Mouse (Mus musculus): ENCODE measurements around the gene March11.

DNA sequence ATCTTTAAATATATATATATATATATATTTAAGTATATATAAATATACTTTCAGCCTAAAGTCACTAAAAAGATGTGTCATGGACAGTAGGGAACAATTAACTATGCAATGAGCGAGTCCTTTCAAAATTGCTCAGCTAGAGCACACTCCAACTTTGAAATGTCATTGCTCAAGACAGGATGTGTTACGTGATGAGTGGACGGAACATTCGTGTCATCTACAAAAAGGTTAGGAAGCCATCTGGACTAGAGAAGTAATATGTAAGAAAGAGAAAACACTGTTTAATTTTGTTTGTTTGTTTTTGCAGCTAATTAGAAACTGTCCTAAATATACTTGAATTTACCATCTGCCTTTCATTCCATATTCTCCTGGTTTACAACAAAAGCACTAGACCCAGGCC is 39.3 kb upstream of the March11 start:
- no peak for TF ChIP-seq CTCF (IDR thresholded peaks at IDR 0.05; ENCODE audit: extremely low read depth, insufficient read depth, low read length)
- TF ChIP-seq POLR2A (IDR thresholded peaks at IDR 0.05; ENCODE audit: extremely low read depth, insufficient read depth, low read length), result no peak
